Mouse (Mus musculus) G1E-ER4 (cell line): ENCODE data around the gene Igf1r. TPM values are rescaled to one million over a fixed set of nuclear protein-coding genes. Genes with fewer than 3 reads are reported as not detected.
A peak's percentile ranks its signal among the peaks of the same experiment; 100 is the strongest.

Source experiments
- GATA1 ChIP-seq: IDR thresholded peaks from one replicate; pipeline ENCODE4 v1.8.0; 2012; ENCODE audit warnings: low read length, inconsistent platforms
- polyA plus RNA-seq: library from polyadenylated mRNA; stranded (reverse); fragments of >175 nt; gene quantifications from 2 replicates; pipeline ENCODE4 v1.2.3, GENCODE M21; 2012

Gene Igf1r
- polyA plus RNA-seq, 1 experiment = 7.9 TPM

DNA sequence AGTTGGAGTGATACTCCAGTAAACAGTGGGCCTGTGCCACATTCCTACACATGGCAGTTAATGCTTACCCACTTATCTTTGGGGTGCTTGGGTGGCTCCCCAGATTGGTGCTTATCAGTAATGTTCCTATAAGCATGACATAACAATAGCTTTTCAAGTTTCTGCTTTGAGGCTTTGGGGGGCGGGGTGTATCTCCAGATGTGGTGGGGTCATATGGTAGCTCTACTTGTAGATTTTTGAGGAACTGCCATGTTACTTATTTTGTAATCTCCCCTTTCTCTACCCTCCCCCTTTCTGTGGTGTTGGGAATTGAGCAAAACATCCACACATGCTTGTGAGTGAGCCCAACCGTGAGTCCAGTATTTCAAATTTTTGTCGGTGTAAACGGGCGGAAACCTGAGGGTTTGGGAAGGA, 32.4 kb downstream of the Igf1r start:
- peak; percentile 92 for TF ChIP-seq GATA1

DNA sequence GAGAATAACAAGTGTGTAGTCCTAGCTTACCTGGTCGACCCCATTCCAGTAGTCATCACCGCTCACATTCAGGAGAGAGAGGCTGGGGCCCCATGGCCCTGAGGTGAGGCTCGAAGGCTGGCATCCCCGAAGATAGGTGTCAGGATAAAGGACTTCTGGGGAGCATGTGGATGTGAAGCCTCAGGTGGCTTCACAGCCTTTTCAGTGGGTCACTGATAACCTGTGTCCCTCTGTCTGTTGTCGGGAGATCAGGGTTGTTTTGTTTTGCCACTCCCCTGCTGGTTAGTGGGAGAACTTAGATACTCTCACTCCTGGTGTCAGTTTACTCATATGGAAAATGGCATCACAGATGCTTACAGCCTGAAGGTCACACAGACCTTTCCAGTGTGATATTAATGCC, 32.9 kb downstream of the Igf1r start:
- no peak for TF ChIP-seq GATA1

DNA sequence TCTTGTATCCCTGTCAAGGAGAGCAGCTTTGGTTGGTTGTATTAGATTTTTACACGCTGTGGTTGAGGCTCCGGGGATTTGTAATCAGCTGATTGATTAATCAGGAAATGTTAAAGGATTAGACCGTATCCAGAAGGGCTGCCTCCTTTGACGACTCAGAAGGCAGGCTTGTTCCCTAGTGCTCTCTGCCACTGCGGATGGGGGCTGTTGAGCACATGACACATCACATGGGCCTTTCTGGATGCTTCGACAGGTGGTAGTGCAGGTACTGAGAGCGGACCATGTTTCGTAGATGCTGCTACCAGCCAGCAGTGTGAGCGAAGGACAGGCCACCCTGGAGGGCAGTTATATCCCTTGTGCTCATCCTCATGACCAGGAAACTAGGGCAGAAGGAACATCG, 33.6 kb downstream of the Igf1r start:
- TF ChIP-seq GATA1 = no peak

DNA sequence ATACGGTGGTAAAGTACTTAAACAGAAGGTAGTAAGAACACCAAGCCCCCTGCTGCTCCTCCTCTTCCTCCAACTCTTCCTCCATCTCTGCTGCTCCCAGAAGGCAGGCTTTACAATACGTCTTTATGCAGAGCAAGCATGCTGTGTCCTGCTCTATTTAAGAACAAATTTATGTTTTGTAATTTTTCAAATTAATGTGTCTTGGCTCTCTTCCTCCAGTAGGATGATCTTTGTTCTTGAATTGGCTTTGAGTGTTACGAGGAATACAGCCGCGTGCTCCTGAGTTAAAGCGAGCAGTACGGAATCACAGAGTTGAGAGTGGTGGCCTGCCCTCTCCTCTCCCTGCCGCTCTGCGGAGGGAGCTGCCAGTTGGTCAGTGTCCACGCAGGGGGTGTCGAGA, 34.2 kb downstream of the Igf1r start:
- TF ChIP-seq GATA1 = no peak

DNA sequence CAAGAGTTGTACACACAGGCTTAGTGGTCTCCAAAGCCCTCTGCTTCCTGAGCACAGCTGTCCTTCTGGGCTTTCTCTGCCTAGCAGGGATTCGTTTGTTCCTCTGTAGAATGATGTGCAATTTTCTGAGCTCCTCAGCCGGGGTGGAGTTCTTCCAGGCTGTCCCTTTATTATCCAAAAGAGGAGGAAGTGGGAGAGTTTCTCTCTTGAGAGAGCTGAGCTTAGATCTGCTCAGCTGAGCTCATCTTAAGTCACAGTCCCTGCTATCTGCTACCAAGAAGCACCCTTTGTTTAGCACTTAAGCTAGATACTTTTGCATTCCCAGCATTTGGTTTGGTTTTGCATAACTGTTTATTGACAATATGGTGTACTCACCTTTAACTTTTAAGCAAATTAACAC, 36.7 kb downstream of the Igf1r start:
- TF ChIP-seq GATA1 = no peak

DNA sequence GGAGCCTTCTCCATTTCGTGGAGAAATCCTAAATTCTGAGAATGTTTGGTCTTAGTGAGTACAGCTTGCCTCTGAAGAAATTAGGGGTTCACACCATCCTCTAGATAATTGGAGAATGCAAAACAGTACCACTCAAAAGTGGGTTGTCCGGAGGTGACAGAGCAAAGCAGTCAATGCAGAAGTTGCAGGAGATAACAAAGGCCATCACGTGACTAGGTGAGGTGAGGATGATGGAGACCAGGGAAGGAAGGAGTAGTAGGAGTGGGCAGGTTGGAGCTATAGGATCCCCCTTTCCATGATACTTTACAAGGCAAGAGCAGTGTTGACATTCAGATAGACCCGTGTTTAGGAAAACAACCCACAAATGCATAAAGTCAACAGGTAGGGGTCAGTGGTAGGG, 41.0 kb downstream of the Igf1r start:
- no peak for TF ChIP-seq GATA1

DNA sequence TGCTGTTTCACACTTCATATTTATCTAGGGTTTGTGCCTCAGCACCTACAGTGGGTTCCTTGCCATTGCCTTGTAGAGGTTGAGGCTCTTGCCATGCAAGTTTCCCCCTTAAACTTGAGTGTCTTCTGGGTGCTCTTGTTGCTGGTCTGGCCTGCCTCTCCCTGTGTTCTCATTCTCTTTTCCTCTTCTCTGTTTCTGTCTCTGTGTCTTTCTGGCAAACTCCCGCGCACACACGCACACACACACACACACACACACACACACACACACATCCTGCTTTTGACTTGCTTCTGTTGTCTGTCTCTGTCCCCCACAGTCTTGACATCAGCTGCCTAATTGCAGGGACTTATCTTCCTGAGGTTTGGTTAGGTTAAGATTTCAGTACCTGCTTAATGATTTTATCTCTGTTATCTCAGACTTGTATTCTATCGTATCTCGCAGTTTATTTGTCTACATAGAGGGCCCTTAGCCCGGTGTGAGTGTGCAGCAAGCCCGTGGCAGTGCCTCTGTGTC, 41.8 kb downstream of the Igf1r start:
- TF ChIP-seq GATA1 = no peak

DNA sequence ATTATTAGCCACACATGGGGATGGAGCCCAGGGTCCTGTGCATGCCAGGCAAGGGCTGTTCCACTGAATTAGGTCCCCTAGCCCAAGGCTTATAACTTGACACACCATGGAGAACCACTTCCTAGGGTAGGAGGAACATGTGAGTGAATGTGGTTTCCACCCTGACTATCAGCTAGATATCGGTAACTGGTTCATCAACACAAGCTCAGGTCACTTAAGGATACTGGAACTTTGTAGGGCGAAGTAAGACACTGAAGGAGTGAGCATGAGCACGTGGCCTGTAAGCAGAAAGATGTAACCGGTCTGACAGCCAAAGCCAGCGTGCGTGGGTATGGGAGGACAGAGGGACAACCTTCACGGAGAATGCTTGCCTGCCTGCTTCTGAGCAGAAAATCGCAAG, 42.6 kb downstream of the Igf1r start:
- TF ChIP-seq GATA1 = peak; percentile 47

DNA sequence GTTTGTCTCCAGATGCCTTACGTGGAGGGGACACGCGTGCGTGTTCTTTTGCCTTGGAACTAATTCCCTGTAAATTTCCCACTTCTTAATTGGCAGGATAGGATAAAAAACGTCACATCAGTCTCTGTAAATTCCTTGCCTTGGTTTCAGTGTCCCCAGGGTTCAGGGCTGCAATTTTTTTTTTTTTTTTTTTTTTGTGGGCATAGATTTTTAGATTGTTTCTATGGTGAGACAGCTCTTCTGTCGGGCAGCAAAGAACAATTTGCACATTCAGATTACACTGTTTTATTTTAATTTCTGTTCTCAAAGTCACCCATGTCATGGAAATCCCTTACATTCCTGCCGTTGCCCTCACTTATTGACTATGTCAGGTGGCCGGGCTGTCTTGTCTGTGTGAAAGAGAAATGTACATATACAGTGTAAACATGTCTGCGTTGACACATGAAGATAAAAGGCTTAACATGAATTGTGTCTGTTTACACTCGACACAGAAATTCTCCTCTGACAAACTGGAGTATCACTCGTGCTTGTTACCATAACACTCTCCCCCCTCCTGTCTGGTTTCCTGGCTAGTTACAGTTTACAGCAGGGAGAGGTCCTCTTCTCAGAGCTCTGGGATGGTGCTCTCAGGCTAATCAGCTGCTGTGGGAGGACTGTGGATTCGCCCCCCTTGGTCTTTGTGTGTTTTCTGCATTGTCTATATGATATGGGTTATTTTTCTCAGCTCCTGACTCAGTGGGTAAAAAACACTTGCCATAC, 43.8 kb downstream of the Igf1r start:
- TF ChIP-seq GATA1 = no peak

DNA sequence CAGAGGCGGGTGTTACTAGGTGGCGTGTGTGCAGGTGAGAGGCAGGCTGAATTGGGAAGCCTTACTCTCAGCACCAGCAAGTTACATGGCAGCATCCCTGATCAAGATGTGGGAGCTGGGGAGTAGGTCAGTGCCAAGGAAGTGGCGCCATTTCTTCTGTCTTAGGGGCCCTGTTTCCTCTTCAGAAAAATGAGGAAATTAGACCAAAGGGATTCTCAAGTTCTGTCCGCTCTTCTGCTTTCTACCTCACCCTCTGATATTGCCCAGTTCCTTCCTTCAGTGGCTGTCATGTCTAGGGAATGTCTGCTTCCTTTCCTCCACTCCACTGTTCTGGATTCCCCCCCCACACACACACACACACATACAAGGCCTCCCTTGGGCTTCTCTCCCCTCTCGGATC, 48.6 kb downstream of the Igf1r start:
- TF ChIP-seq GATA1 = no peak

DNA sequence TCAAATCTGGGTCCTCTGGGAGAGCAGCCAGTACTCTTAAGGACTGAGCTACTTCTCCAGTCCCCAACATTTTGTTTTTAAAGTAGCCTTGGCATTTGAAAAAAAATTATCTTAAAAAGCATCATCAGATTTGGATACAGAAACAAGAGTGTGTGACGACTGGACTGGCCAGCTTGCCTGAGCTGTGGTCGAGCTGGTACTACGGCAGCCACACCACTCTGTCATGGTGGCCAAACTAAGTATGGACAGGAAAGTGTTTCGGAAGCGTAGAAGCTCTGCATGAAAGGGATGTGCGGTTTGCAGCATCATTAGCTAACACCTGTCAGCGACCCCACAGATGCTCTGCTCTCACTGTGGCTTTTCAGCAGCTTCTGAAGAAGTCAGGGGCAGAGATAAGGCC, 53.4 kb downstream of the Igf1r start:
- no peak for TF ChIP-seq GATA1

DNA sequence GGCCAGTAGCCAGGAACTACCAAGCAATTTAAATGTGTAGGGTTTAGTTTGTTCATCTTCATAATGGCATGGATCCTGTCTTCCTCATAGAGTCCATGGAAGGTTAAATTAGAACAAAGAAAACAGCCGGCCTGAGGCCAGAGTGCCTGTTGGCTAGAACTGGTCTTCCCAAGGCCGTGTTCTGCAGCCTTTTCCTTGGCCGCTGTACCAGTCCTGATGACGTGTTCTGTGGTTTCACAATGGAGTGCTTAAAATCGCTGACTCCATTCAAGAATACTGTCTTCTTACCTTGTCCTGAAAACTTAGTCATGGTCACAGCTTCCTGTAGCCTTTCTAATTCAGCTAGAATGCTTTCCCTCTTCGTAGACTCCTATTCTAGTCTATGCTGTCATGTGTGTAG, 53.9 kb downstream of the Igf1r start:
- TF ChIP-seq GATA1 = no peak

DNA sequence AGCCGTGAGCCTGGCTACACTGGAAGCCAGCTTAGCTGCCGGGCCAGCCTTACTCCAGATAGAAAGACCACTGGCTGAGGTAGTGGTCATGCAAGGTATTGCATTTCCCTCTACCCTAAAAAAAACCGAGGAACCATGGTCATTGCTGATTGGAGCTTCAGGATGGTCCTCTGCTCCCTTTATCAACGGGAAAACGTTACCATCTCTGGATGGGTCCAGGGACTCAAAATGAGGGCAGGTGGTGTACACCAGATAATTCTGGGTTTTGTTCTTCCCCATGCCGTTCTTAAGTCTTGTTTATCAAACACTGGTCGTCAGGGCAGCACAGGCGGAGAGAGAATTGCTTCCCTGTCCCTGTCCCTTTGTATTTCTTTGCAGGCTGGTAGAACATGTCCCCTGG, 57.0 kb downstream of the Igf1r start:
- no peak for TF ChIP-seq GATA1

DNA sequence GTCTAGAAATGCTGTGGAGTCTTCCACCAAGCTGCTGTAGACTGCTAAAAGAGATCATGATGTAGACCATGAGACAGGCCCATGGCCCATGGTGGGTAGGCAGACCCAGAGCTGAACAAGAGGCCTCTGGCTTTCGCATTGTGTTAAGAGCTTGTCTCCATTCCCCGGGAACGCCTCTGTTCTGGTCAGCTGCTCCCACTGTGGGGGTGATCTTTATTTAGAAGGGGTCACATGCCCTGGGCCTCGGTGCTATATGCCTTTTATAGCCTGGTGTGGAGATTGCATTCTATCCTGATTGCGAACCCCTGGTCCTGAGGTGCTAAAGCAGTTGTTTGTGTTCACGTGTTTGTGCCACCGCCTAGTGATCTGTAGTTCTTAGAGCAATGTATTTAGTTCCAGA, 57.5 kb downstream of the Igf1r start:
- TF ChIP-seq GATA1 = no peak

DNA sequence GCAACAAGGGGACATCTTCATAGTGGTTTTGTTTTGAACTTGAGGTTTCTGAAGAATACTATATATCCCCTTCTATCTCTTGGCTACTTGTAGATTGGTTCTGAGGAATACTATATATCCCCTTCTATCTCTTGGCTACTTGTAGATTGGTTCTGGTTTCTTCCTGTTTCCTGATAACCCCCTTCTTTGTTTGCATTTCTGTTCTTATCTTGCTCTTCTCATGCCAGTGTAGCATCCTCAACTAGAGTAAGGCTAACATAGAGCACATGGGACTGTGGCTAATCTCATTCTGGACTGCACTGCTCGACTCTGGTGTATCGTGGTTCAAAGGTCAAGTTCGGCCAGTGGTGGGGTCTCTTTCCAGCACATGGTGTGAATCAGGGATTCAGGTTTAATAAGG, 58.2 kb downstream of the Igf1r start:
- peak; percentile 83 for TF ChIP-seq GATA1

DNA sequence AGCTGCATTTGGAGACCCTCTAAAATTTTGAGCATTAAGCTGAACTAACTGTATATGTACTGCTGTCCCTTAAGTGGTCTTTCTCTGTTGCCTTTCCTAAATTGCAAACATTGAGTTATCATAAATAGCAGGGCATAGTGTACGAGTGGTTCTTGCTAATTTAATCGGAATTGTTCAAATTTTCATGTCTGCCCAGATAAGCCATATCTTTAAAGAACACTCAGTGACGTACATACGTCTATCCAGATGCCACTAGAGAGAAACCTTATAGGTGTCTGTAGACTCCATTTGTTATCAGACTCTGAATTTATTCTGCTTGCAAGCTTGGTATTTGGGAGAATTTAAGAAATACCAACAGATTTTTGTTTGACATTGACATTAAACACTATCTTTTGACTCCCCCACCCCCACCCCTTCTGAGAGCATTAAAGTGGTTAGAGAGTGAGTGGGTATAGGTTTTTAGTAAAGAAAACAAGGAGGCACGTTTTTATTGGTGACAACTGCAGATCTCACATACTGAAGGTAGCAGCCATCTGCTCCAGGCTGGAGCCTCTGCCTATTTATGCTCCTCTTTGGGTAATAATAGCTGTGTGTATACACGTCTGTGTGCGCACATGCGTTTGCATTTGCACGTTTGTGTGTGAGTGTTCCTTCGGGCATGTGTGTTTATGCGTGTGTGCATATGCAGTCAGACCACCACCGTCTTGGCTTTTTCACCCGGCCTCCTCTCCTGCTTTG, 58.9 kb downstream of the Igf1r start:
- peak; percentile 80 for TF ChIP-seq GATA1

DNA sequence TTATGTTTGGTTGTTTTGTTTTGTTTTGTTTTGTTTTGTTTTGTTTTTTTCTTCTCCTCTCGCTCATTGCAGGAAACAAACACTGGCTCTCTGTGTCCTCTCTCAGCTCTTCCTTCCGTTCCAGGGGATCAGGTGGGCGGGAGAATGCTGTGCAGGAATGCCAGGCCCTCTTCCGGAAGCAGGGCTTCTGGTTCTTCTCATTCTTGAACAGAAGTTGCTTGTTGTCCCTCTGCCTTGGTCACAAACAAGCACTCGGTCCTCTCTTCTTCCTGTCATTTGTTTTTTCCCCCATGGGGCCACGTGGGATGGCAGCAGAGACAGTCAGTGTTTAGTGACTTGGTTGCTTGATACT, 59.5 kb downstream of the Igf1r start:
- TF ChIP-seq GATA1 = no peak
